Mouse (Mus musculus): ENCODE data around the gene Znrf3.

The Znrf3 gene

GRCm38 (mm10) chr11:5442590-5443021 lies 2.0 kb downstream of the Znrf3 start:
- no peak for DNase-seq (ENCODE audit: low spot score)

GRCm38 (mm10) chr11:5437646-5438045 lies 7.0 kb downstream of the Znrf3 start:
- DNase-seq (ENCODE audit: low spot score), result no peak

GRCm38 (mm10) chr11:5436988-5437387 lies 7.7 kb downstream of the Znrf3 start:
- no peak for DNase-seq (ENCODE audit: low spot score)

- DNase-seq (ENCODE audit: low spot score), result no peak
Observed at GRCm38 (mm10) chr11:5435493-5435892, 9.2 kb downstream of the Znrf3 start.

GRCm38 (mm10) chr11:5432330-5432729 lies 12.3 kb downstream of the Znrf3 start:
- DNase-seq (ENCODE audit: low spot score), result no peak

GRCm38 (mm10) chr11:5430863-5431262 lies 13.8 kb downstream of the Znrf3 start:
- no peak for DNase-seq (ENCODE audit: low spot score)

- no peak for DNase-seq (ENCODE audit: low spot score)
Observed at GRCm38 (mm10) chr11:5429396-5430190, 15.1 kb downstream of the Znrf3 start.

GRCm38 (mm10) chr11:5427251-5427650 lies 17.4 kb downstream of the Znrf3 start:
- DNase-seq (ENCODE audit: low spot score), result no peak

- DNase-seq (ENCODE audit: low spot score), result no peak
Observed at GRCm38 (mm10) chr11:5426317-5426716, 18.3 kb downstream of the Znrf3 start.

- DNase-seq (ENCODE audit: low spot score), result no peak
Observed at GRCm38 (mm10) chr11:5425106-5425505, 19.5 kb downstream of the Znrf3 start.

GRCm38 (mm10) chr11:5424185-5424584 lies 20.5 kb downstream of the Znrf3 start:
- DNase-seq (ENCODE audit: low spot score), result no peak

GRCm38 (mm10) chr11:5423000-5423399 lies 21.6 kb downstream of the Znrf3 start:
- DNase-seq (ENCODE audit: low spot score), result no peak

- DNase-seq (ENCODE audit: low spot score), result no peak
Observed at GRCm38 (mm10) chr11:5422252-5422636, 22.4 kb downstream of the Znrf3 start.

GRCm38 (mm10) chr11:5421506-5422251 lies 23.0 kb downstream of the Znrf3 start:
- no peak for DNase-seq (ENCODE audit: low spot score)

GRCm38 (mm10) chr11:5415617-5416338 lies 28.9 kb downstream of the Znrf3 start:
- DNase-seq (ENCODE audit: low spot score), result peak; percentile 62

GRCm38 (mm10) chr11:5414856-5415616 lies 29.6 kb downstream of the Znrf3 start:
- no peak for DNase-seq (ENCODE audit: low spot score)

- DNase-seq (ENCODE audit: low spot score), result no peak
Observed at GRCm38 (mm10) chr11:5412644-5413190, 31.9 kb downstream of the Znrf3 start.

GRCm38 (mm10) chr11:5411577-5411976 lies 33.1 kb downstream of the Znrf3 start:
- no peak for DNase-seq (ENCODE audit: low spot score)

GRCm38 (mm10) chr11:5404180-5404579 lies 40.5 kb downstream of the Znrf3 start:
- no peak for DNase-seq (ENCODE audit: low spot score)

GRCm38 (mm10) chr11:5402127-5402733 lies 42.4 kb downstream of the Znrf3 start:
- no peak for DNase-seq (ENCODE audit: low spot score)

Measured in MN1 (cell line).